Mouse (Mus musculus) limb, embryonic 10.5 days (tissue): ENCODE measurements at regions not wholly inside any gene's neighbourhood (a gene's known extent, or its start where the extent isn't known, plus 50 kb on each side); places are given as distances from the start of the nearest gene placed in this dataset.

Experiments used
- DNase-seq: peaks from one replicate; pipeline ENCODE4 v3.0.0-alpha.2; 2017; ENCODE audit warnings: low spot score
- H3K27ac ChIP-seq: fragments of 300-500 bp; sonication (generic); 2 replicates; pipeline ENCODE4 v1.5.1; 2016; ENCODE audit warnings: mild to moderate bottlenecking
- H3K27me3 ChIP-seq: fragments of 300-500 bp; sonication (generic); 2 replicates; pipeline ENCODE4 v1.6.1; 2016; ENCODE audit warnings: low read depth, mild to moderate bottlenecking; ENCODE audit not compliant: poor library complexity, severe bottlenecking
- H3K36me3 ChIP-seq: fragments of 300-500 bp; sonication (generic); 2 replicates; pipeline ENCODE4 v1.6.1; 2016; ENCODE audit warnings: mild to moderate bottlenecking, moderate library complexity
- H3K4me1 ChIP-seq: fragments of 300-500 bp; sonication (generic); 2 replicates; pipeline ENCODE4 v1.6.1; 2016
- H3K4me3 ChIP-seq: fragments of 300-500 bp; sonication (generic); 2 replicates; pipeline ENCODE4 v1.5.1; 2016; ENCODE audit warnings: mild to moderate bottlenecking, moderate library complexity
- H3K9me3 ChIP-seq: fragments of 300-500 bp; sonication (generic); replicated peaks from 2 replicates; pipeline ENCODE4 v1.6.1; 2016; ENCODE audit warnings: mild to moderate bottlenecking
- WGBS: fragments of 180-500 bp; shearing (Covaris S2); methylation state at CpG from one replicate; pipeline ENCODE4 v1.1.7; 2016; 5-methylcytosine and 5-hydroxymethylcytosine counted together

DNA sequence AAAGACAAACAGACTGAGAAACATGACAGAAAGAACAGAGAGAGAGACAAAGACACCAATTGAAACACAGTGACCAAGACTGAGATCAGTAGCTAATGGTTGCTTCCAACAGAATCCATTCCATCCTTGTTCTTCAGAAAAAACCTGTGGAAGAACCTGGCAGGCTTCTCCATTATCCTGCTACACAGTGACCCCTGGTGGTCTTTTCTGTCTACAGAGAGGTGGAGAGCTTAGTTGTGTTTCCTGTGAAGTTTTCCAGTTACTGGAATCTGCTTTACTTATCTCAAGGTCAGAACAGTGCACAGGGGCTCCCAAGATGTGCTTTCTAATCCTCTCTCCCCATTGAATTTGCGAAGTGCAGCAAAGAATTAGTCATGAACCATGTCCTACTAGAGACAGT is 339.1 kb upstream of the Msl3l2 start:
- Histone ChIP-seq H3K4me3 (no peak overlapping the region), H3K36me3 (no peaks in the 10 kb centered on the region), H3K9me3 (no peaks in the 10 kb centered on the region), H3K27ac (no peak overlapping the region), H3K27me3 (no peaks in the 10 kb centered on the region), H3K4me1 (no peaks in the 10 kb centered on the region)
- 71% methylated on average over 1 of the region's 1 CpGs for WGBS
- DNase-seq, result peak; percentile 40

DNA sequence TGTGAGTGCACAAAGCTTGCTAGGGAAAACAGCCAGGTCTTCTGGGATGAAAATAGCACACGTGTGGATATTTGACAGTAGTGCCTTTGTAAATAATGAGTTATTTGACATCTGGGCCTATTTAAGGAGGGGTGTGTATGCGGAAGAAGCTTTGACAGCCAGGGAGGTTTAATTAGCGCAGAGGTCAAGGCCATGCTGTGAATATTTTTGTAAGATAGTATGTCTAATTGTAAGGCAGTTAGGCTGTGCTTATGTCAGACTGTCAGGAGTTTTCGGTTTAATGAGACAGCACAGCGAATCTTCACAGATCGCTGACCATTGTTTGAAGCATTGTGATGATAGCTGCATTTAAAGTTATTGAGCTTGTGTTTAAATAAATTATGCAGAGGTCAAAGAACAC is 337.1 kb upstream of the Msl3l2 start:
- H3K27me3 ChIP-seq, result no peaks in the 10 kb centered on the region
- H3K4me1 ChIP-seq, result no peaks in the 10 kb centered on the region
- H3K4me3 ChIP-seq, result no peak overlapping the region
- 70% methylated on average over 6 of the region's 6 CpGs for WGBS
- no peak for DNase-seq
- no peaks in the 10 kb centered on the region for H3K36me3 ChIP-seq
- H3K9me3 ChIP-seq, result no peaks in the 10 kb centered on the region
- no peak overlapping the region for H3K27ac ChIP-seq

DNA sequence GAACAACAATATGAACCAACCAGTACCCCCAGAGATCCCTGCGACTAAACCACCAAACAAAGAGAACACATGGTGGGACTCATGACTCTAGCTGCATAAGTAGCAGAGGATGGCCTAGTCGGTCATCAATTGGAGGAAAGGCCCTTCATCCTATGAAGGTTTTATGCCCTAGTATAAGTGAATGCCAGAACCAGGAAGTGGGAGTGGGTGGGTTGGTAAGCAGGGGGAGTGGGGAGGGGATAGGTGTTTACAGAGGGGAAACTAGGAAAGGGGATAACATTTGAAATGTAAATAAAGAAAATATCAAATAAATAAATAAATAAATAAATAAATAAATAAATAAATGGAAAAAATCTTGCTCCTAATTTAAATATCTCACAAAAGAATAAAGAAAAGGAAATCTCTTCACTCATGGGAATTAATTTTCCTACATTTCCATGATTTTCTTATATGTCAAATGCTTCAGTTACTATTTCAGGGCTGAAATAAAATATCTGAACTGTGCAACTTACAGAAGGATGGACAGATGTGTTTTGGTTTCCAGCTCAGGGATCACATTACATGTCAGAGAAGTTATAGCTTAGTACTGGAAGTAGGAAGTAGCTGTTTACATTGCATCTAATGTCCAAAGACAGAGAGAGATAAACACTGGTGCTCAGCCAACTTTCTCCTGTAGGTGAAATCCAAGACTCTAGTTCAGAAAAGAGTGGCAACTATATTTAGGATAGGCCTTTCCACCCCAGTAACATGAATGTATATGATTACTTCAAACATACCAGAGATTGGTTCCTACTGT is 323.8 kb upstream of the Msl3l2 start:
- no peak for DNase-seq

DNA sequence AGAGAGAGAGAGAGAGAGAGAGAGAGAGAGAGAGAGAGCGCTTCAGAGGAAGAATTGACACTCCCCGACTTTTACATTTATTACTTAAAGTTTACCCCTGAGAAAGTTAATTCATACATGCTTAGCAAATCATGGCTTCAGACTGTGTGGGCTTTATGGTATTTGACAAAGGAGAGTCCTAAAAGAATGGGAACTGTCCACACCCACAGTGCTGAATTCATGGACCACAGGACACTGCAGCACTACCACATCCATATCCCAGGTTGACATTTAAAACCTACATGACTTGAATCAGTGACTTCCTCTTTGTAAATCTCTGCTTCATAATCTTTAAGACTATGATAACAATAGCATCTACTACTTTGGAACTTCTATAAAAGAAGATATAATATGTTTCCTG is 292.8 kb upstream of the Msl3l2 start:
- peak; percentile 33 for DNase-seq
- H3K9me3 ChIP-seq, result no peaks in the 10 kb centered on the region
- H3K27ac ChIP-seq, result no peak overlapping the region
- 91% methylated on average over 2 of the region's 2 CpGs for WGBS
- no peaks in the 10 kb centered on the region for H3K27me3 ChIP-seq
- H3K4me3 ChIP-seq, result no peak overlapping the region
- H3K4me1 ChIP-seq, result no peaks in the 10 kb centered on the region
- no peaks in the 10 kb centered on the region for H3K36me3 ChIP-seq

More for the DNA sequence above, 323.8 kb upstream of the Msl3l2 start:
- Histone ChIP-seq H3K27me3 (no peaks in the 10 kb centered on the region), H3K4me3 (no peak overlapping the region), H3K4me1 (no peaks in the 10 kb centered on the region), H3K27ac (no peak overlapping the region), H3K36me3 (no peaks in the 10 kb centered on the region), H3K9me3 (no peaks in the 10 kb centered on the region)
- 93% methylated on average over 2 of the region's 2 CpGs for WGBS

DNA sequence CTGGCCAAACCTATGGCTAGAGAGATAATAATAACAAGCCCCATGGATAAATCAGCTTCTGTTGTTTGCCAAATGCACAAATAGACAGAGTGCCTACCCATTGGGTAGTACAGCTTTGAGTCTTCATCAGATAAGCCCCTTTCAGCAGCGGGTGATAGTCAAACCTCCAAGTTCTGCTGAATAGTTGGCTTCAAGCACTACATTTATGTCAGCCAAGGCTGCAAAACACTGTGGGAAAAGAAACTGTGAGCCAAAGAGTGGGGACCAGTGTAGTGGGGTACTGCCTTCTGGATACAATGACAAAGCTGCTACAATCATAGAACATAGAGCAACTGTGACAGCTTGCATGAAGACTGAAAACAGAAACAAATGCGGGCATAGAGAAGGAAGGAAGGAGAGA is 255.4 kb upstream of the Msl3l2 start:
- no peaks in the 10 kb centered on the region for H3K36me3 ChIP-seq
- no peaks in the 10 kb centered on the region for H3K27me3 ChIP-seq
- DNase-seq, result no peak
- H3K27ac ChIP-seq, result no peak overlapping the region
- no peaks in the 10 kb centered on the region for H3K9me3 ChIP-seq
- WGBS, result 87% methylated on average over 2 of the region's 2 CpGs
- H3K4me3 ChIP-seq, result no peak overlapping the region
- H3K4me1 ChIP-seq, result no peaks in the 10 kb centered on the region

DNA sequence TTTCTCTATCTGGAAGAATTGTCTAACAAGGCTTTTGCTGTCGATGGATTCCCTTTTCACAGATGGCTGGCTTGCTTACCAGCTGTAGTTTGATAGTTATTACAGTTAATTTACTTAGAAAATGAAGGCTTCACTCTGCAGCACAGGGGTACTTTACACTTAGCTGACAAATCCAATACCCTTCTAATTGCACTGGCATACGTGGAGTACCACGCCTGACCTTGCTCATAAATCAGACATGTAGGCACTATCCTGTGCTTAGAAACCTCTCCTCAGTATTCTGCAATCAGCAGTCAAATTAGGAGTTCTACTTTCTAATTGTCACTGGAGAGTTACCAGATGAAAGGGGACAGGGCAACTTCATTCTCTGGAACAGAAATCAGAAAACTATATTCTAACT is 214.1 kb upstream of the Msl3l2 start:
- Histone ChIP-seq H3K27ac (no peak overlapping the region), H3K27me3 (no peaks in the 10 kb centered on the region), H3K4me3 (no peak overlapping the region), H3K9me3 (no peaks in the 10 kb centered on the region), H3K36me3 (no peaks in the 10 kb centered on the region), H3K4me1 (no peaks in the 10 kb centered on the region)
- 68% methylated on average over 3 of the region's 3 CpGs for WGBS
- no peak for DNase-seq

DNA sequence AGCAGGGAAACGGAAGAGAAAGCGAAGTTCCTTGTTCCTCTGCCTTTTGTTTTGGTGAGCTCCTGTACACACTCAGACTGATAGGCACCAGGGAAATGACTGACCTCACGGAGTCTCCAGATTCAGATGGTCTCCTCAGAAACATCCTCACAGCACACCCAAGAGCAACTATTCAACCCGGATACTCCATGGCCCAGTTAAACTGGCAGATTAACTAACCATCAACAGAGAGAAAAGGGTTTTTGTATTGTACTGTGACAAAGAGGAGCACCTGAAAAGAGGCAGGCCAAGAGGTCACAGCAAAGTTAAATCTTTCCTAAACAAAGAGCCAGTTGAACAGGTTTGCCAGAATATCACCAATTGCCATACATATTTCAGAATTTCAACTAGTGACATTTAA is 177.6 kb upstream of the Msl3l2 start:
- 0 out of 2 replicates have a peak, but pooled peaks cover 3% of the 10 kb centered on the region for H3K4me1 ChIP-seq
- 87% methylated on average over 4 of the region's 4 CpGs for WGBS

DNA sequence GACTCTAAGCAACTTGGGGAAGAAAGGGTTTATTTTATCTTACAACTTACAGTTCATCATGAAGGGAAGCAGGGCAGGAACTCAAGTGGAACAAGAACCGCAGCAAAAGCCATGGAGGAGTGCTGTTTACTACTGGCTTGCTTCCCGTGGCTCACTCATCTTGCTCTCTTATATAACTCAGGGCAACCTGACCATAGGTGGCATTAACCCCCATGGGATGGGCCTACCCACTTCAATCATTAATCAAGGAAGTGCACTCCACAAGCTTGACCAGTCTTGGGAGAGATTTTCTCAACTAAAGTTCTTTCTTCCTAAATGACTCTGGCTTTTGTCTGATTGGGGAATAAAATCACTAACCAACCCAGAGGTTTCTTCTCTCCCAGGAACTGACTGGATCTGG is 172.7 kb upstream of the Msl3l2 start:
- H3K9me3 ChIP-seq, result no peaks in the 10 kb centered on the region
- no peaks in the 10 kb centered on the region for H3K36me3 ChIP-seq
- no peak overlapping the region for H3K4me3 ChIP-seq
- no peak overlapping the region for H3K27ac ChIP-seq
- DNase-seq, result no peak
- no peaks in the 10 kb centered on the region for H3K27me3 ChIP-seq
- H3K4me1 ChIP-seq, result 0 out of 2 replicates have a peak, but pooled peaks cover 3% of the 10 kb centered on the region
- 66% methylated on average over 2 of the region's 2 CpGs for WGBS

More for the DNA sequence above, 177.6 kb upstream of the Msl3l2 start:
- Histone ChIP-seq H3K27me3 (no peaks in the 10 kb centered on the region), H3K4me3 (no peak overlapping the region), H3K9me3 (no peaks in the 10 kb centered on the region), H3K36me3 (no peaks in the 10 kb centered on the region), H3K27ac (no peak overlapping the region)
- no peak for DNase-seq

DNA sequence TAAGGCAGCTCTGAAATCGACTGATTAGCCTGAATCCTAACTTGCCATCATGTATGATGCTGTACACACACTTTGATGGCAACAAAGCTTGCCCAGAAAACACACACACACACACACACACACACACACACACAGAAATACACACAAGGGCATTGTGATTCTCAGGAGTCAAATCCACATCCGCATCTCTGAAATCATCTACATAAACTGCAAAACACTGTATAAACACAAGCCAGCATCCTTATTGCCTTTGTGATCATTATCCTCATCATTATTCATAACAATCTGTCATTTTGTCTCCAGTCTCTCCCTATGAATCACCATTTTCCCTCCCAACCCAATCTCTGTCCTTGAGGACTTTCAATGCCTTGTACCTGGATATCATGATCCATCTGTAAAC is 171.3 kb upstream of the Msl3l2 start:
- no peak overlapping the region for H3K4me3 ChIP-seq
- WGBS, result 84% methylated on average over 2 of the region's 2 CpGs
- 0 out of 2 replicates have a peak, but pooled peaks cover 3% of the 10 kb centered on the region for H3K4me1 ChIP-seq
- DNase-seq, result no peak
- no peaks in the 10 kb centered on the region for H3K27me3 ChIP-seq
- H3K9me3 ChIP-seq, result no peaks in the 10 kb centered on the region
- H3K27ac ChIP-seq, result no peak overlapping the region
- no peaks in the 10 kb centered on the region for H3K36me3 ChIP-seq

DNA sequence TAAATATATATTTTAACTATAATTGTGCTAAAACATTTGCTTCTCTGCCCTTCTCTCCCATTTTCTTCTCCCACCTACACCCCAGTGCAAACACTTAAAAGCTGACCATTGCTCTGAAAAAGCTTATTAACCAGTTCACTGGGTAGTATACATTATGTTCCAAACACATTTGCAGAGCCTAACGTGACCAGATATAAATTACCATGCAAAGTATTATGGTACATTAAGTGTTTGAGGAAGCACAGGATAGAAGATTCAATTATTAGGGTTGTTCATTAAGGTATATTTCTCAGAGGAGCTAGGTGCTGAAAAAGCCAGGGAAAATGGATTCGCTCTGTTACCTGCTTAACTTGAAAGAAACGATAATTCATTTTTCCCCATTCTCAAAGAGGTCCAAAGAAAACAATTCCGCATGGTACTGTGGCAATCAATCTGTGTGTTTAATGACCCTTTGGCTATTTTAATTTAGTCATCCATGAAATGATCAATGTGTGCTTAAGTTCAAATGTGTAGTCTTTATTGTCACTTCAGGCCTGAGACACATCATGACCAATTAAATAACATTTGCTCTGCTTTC is 144.0 kb upstream of the Msl3l2 start:
- WGBS, result 90% methylated on average over 4 of the region's 4 CpGs
- H3K27me3 ChIP-seq, result no peaks in the 10 kb centered on the region
- H3K36me3 ChIP-seq, result no peaks in the 10 kb centered on the region
- DNase-seq, result no peak
- no peak overlapping the region for H3K27ac ChIP-seq
- no peaks in the 10 kb centered on the region for H3K9me3 ChIP-seq
- no peaks in the 10 kb centered on the region for H3K4me1 ChIP-seq
- no peak overlapping the region for H3K4me3 ChIP-seq
